Mouse (Mus musculus) gastrocnemius, postnatal 4 days (tissue): Measurements from ENCODE around the gene Ccnb1. TPM values are rescaled to one million over a fixed set of nuclear protein-coding genes. Genes with fewer than 3 reads are reported as not detected.

Experiments
- total RNA-seq, 2 experiments: library from RNA; stranded (reverse); gene quantifications; 2 replicates each; pipeline ENCODE4 v1.2.3; 2021

Gene Ccnb1
- total RNA-seq, 2 experiments from 2014 or later: 25.4 to 29.3 TPM

Other genes starting within 250 kb of the Ccnb1 start
- gene Ocln, start 233.9 kb downstream of the Ccnb1 start, total RNA-seq: under 1 TPM; 0.29 to 0.54 TPM
- 1 to 10 TPM; 4.3 to 4.5 TPM for gene Marveld2, start 169.6 kb downstream of the Ccnb1 start, total RNA-seq
- gene Ak6, start 135.6 kb downstream of the Ccnb1 start, total RNA-seq: 10 to 100 TPM; 72.5 to 74.0 TPM
- 10 to 100 TPM; 14.7 to 15.4 TPM for gene Rad17, start 135.5 kb downstream of the Ccnb1 start, total RNA-seq
- 10 to 100 TPM; 16.3 to 19.0 TPM for gene Taf9, start 135.0 kb downstream of the Ccnb1 start, total RNA-seq
- 1 to 10 TPM; 1.0 to 1.5 TPM for gene Ccdc125, start 116.9 kb downstream of the Ccnb1 start, total RNA-seq
- 10 to 100 TPM; 34.7 to 38.2 TPM for gene Cdk7, start 55.6 kb downstream of the Ccnb1 start, total RNA-seq
- 10 to 100 TPM; 81.4 to 83.7 TPM for gene Mrps36, start 41.9 kb downstream of the Ccnb1 start, total RNA-seq
- 1 to 10 TPM; 5.5 to 6.4 TPM for gene Cenph, start 10.7 kb downstream of the Ccnb1 start, total RNA-seq
- 10 to 100 TPM; 31.0 to 31.9 TPM for gene Slc30a5, start 46.9 kb upstream of the Ccnb1 start, total RNA-seq